ENCODE assay signal across 18 mouse cellular contexts in genomic region chr10:105402481-105402779, GRCm38 (mm10).
DNase-seq lines count a peak whose midpoint lies in the region; ATAC-seq and TF ChIP-seq lines count a peak whose summit lies in the region.
"Had no signal": no experiment of that assay in that cellular context is flagged by ENCODE, and none has a peak within 500 bp of the region (broad histone marks: within the 10 kb centered on the region; RNA-seq: fewer than 3 reads in every experiment).

No protein-coding gene starts in this region.

- no peak overlapping the region for H3K27ac ChIP-seq in forebrain, embryonic 14.5 days (ENCODE audit: low read depth, low read length)
- H3K27ac ChIP-seq in hindbrain, postnatal 0 days = peak overlapping the region; percentile 69
- no peak overlapping the region for H3K27ac ChIP-seq in liver, embryonic 11.5 days (ENCODE audit: low read depth, low read length)
- H3K27ac ChIP-seq: limb, embryonic 10.5 days; liver, embryonic 13.5 days had no signal

- no peak for TF ChIP-seq CTCF in hindbrain, postnatal 0 days (IDR thresholded peaks at IDR 0.05; ENCODE audit: low read depth)

- peak; percentile 35 to 53 for DNase-seq in cerebellum, postnatal 14 days
- peak; percentile 29 for DNase-seq in brain, adult 2 months (ENCODE audit: low read depth, low spot score)
- DNase-seq in forebrain, embryonic 14.5 days (ENCODE audit: low spot score) = peak; percentile 68
- DNase-seq in hindbrain, postnatal 0 days (ENCODE audit: low spot score) = peak; percentile 27
- DNase-seq in adrenal gland, adult 2 months = no peak
- DNase-seq in liver, embryonic 11.5 days (ENCODE audit: low spot score) = no peak
- no peak for DNase-seq in heart, postnatal 4 days
- DNase-seq: B cell, adult 2 months; gastrocnemius, postnatal 14 days; heart, postnatal 14 days; kidney, postnatal 14 days; layer of hippocampus, adult 9-11 months; liver, embryonic 13.5 days; right cerebral cortex, postnatal 25 days had no signal

- H3K4me1 ChIP-seq in forebrain, embryonic 14.5 days (ENCODE audit: control insufficient read depth, insufficient read depth, low read length) = peaks cover 12% of the 10 kb centered on the region
- H3K4me1 ChIP-seq in hindbrain, postnatal 0 days (ENCODE audit: insufficient read depth, low read length) = peaks cover 8% of the 10 kb centered on the region; the same call in 1 of the 2 replicates
- H3K4me1 ChIP-seq in liver, embryonic 11.5 days (replicated peaks; ENCODE audit: control insufficient read depth, insufficient read depth, low read length) = no peaks in the 10 kb centered on the region
- H3K4me1 ChIP-seq: limb, embryonic 10.5 days had no signal

- H3K9me3 ChIP-seq in forebrain, embryonic 14.5 days (replicated peaks; ENCODE audit: control insufficient read depth, low read length) = no peaks in the 10 kb centered on the region
- no peaks in the 10 kb centered on the region for H3K9me3 ChIP-seq in hindbrain, postnatal 0 days (ENCODE audit: low read length)
- no peaks in the 10 kb centered on the region for H3K9me3 ChIP-seq in liver, embryonic 11.5 days (ENCODE audit: control insufficient read depth, low read length)
- H3K9me3 ChIP-seq: limb, embryonic 10.5 days; liver, embryonic 13.5 days had no signal

- ATAC-seq in cerebellum, adult (ENCODE audit: insufficient number of reproducible peaks, low FRiP score, low TSS enrichment) = no peak
- peak; percentile 82 for ATAC-seq in forebrain, embryonic 14.5 days
- ATAC-seq in hindbrain, postnatal 0 days = peak; percentile 74
- no peak for ATAC-seq in liver, embryonic 11.5 days (replicated peaks; ENCODE audit: low FRiP score)
- ATAC-seq: intestine, postnatal 0 days had no signal

- H3K27me3 ChIP-seq in forebrain, embryonic 14.5 days (replicated peaks; ENCODE audit: control insufficient read depth, insufficient read depth, low read length) = no peaks in the 10 kb centered on the region
- no peaks in the 10 kb centered on the region for H3K27me3 ChIP-seq in hindbrain, postnatal 0 days (ENCODE audit: insufficient read depth, low read length)
- no peaks in the 10 kb centered on the region for H3K27me3 ChIP-seq in liver, embryonic 11.5 days (replicated peaks; ENCODE audit: control insufficient read depth, insufficient read depth, low read length)
- H3K27me3 ChIP-seq: liver, embryonic 13.5 days; megakaryocyte, embryonic 14.5 days had no signal

- 29% methylated on average over 5 of the region's 5 CpGs for WGBS in forebrain, embryonic 14.5 days
- 17% methylated on average over 5 of the region's 5 CpGs for WGBS in hindbrain, postnatal 0 days
- 87% methylated on average over 5 of the region's 5 CpGs for WGBS in liver, embryonic 11.5 days

- peak overlapping the region; percentile 20 for H3K4me2 ChIP-seq in forebrain, embryonic 14.5 days (ENCODE audit: low read length)
- peak overlapping the region; percentile 37 for H3K4me2 ChIP-seq in hindbrain, postnatal 0 days (ENCODE audit: low read depth, low read length)
- H3K4me2 ChIP-seq in liver, embryonic 11.5 days = no peak overlapping the region
- H3K4me2 ChIP-seq: liver, embryonic 13.5 days had no signal

- H3K9ac ChIP-seq in forebrain, embryonic 14.5 days (ENCODE audit: low read length) = no peak overlapping the region
- no peak overlapping the region for H3K9ac ChIP-seq in hindbrain, postnatal 0 days (replicated peaks; ENCODE audit: low read length)
- no peak overlapping the region for H3K9ac ChIP-seq in liver, embryonic 11.5 days (ENCODE audit: low read depth, low read length)
- H3K9ac ChIP-seq: liver, embryonic 13.5 days had no signal

- H3K36me3 ChIP-seq in forebrain, embryonic 14.5 days (ENCODE audit: control insufficient read depth, insufficient read depth, low read length) = no peaks in the 10 kb centered on the region
- no peaks in the 10 kb centered on the region for H3K36me3 ChIP-seq in hindbrain, postnatal 0 days (ENCODE audit: insufficient read depth, low read length)
- no peaks in the 10 kb centered on the region for H3K36me3 ChIP-seq in liver, embryonic 11.5 days (ENCODE audit: control insufficient read depth, insufficient read depth, low read length)
- H3K36me3 ChIP-seq: limb, embryonic 10.5 days; liver, embryonic 13.5 days had no signal

- H3K4me3 ChIP-seq in forebrain, embryonic 14.5 days (ENCODE audit: low read depth, low read length) = no peak overlapping the region; the same call in 1 of the 2 replicates
- no peak overlapping the region for H3K4me3 ChIP-seq in hindbrain, postnatal 0 days (ENCODE audit: low read length)
- no peak overlapping the region for H3K4me3 ChIP-seq in liver, embryonic 11.5 days (ENCODE audit: low read depth, low read length)
- H3K4me3 ChIP-seq: limb, embryonic 10.5 days; liver, embryonic 13.5 days; megakaryocyte, embryonic 14.5 days had no signal

Comparison
In these comparisons a context has a peak if more than half of its experiments do, and no peak if none do; other contexts are left out.
1. DNase-seq: peak in cerebellum, postnatal 14 days (2 of 2), brain, adult 2 months (single experiment), forebrain, embryonic 14.5 days (single experiment) and hindbrain, postnatal 0 days (single experiment); none in adrenal gland, adult 2 months (single experiment), liver, embryonic 11.5 days (single experiment) and heart, postnatal 4 days (single experiment).
2. ATAC-seq: peak in forebrain, embryonic 14.5 days (single experiment) and hindbrain, postnatal 0 days (single experiment); none in cerebellum, adult (single experiment) and liver, embryonic 11.5 days (single experiment).